ENCODE assay signal across 9 mouse cellular contexts in the genomic region with DNA sequence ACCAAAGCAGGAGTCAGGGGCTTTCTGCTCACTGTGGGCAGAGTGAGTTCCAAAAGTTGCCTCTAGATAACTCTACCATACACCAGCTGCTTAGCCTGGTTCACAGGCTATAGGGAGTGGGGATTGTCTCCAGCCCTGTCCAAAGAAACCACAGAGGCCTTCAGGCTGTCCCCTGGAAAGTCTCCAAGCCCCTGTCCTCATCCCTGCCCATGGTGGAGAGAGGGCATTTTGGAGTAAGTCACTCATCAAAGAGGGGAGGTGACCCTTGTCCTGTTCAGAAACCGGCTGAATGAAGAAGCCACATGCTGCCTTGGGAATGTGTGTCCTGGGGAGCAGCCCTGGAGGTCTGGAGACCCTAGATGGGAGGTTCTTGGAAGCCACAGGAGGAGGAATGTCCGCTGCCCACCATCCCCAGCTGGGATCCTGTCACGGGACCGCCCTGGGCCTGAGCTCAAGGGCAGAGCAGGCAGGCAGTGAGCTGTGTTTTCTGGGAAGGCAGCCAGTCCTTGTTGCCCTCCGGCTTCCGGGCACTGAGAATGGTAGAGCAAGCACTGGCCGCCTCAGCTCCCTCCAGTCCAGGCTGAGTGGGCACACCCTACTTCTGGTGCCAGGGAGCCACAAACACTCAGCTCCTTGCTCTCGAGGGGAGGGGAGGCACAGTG.
A peak's percentile ranks its signal among the peaks of the same experiment; 100 is the strongest.
DNase-seq lines count a peak whose midpoint lies in the region; ATAC-seq and TF ChIP-seq lines count a peak whose summit lies in the region.
"Had no signal": no experiment of that assay in that cellular context is flagged by ENCODE, and none has a peak within 500 bp of the region (broad histone marks: within the 10 kb centered on the region; RNA-seq: fewer than 3 reads in every experiment).

No protein-coding gene starts in this region.

- peaks cover 100% of the 10 kb centered on the region for H3K27me3 ChIP-seq in hindbrain, embryonic 10.5 days (ENCODE audit: insufficient read depth, poor library complexity, severe bottlenecking)
- peaks cover 89% of the 10 kb centered on the region for H3K27me3 ChIP-seq in hindbrain, embryonic 12.5 days
- H3K27me3 ChIP-seq in stomach, postnatal 0 days (ENCODE audit: control insufficient read depth, insufficient read depth, low read length): no peaks in the 10 kb centered on the region

- no peak for DNase-seq in hindbrain, embryonic 10.5 days (ENCODE audit: low spot score)
- DNase-seq in adrenal gland, adult 8-10 months: peak; percentile 88
- DNase-seq in fibroblast of lung, adult 2 months (ENCODE audit: low read depth): peak; percentile 95
- DNase-seq in heart, postnatal 4 days: peak; percentile 76
- DNase-seq in left cerebral cortex, postnatal 4 days: peak; percentile 87
- DNase-seq in stomach, postnatal 0 days (ENCODE audit: low spot score): peak; percentile 60
- no peak for DNase-seq in embryo, embryonic 11 days

- WGBS in hindbrain, embryonic 10.5 days: 53% methylated on average over 8 of the region's 8 CpGs
- 58% methylated on average over 8 of the region's 8 CpGs for WGBS in hindbrain, embryonic 12.5 days
- 61% methylated on average over 8 of the region's 8 CpGs for WGBS in stomach, postnatal 0 days

- intact Hi-C loops in left cerebral cortex, postnatal 4 days (cut with DNase I): loop anchor here (5.0 kb wide), 1 partner anchor 122 kb away; no protein-coding TSS in a partner anchor

- H3K27ac ChIP-seq in hindbrain, embryonic 10.5 days: 0 out of 2 replicates have a peak overlapping the region, but pooled peaks have one; percentile 23
- H3K27ac ChIP-seq in hindbrain, embryonic 12.5 days: no peak overlapping the region
- H3K27ac ChIP-seq in stomach, postnatal 0 days (replicated peaks): peak overlapping the region; percentile 86; the same call in 1 of the 2 replicates

- no peak for TF ChIP-seq CTCF in stomach, postnatal 0 days (IDR thresholded peaks at IDR 0.05; ENCODE audit: low read depth)

- no peaks in the 10 kb centered on the region for H3K36me3 ChIP-seq in hindbrain, embryonic 10.5 days
- H3K36me3 ChIP-seq in hindbrain, embryonic 12.5 days: no peaks in the 10 kb centered on the region
- no peaks in the 10 kb centered on the region for H3K36me3 ChIP-seq in stomach, postnatal 0 days (ENCODE audit: control insufficient read depth, insufficient read depth, low read length)
- H3K36me3 ChIP-seq: liver, embryonic 15.5 days had no signal

- ATAC-seq in hindbrain, embryonic 12.5 days (ENCODE audit: low FRiP score): no peak
- no peak for ATAC-seq in stomach, postnatal 0 days (ENCODE audit: low FRiP score, low TSS enrichment)

- no peak overlapping the region for H3K9ac ChIP-seq in hindbrain, embryonic 12.5 days
- no peak overlapping the region for H3K9ac ChIP-seq in stomach, postnatal 0 days (ENCODE audit: low read length)
- H3K9ac ChIP-seq: liver, embryonic 15.5 days had no signal

- no peak overlapping the region for H3K4me3 ChIP-seq in hindbrain, embryonic 10.5 days
- no peak overlapping the region for H3K4me3 ChIP-seq in hindbrain, embryonic 12.5 days
- H3K4me3 ChIP-seq in stomach, postnatal 0 days (ENCODE audit: low read depth, low read length): no peak overlapping the region

- H3K9me3 ChIP-seq in hindbrain, embryonic 10.5 days: no peaks in the 10 kb centered on the region
- H3K9me3 ChIP-seq in hindbrain, embryonic 12.5 days (replicated peaks): no peaks in the 10 kb centered on the region
- H3K9me3 ChIP-seq in stomach, postnatal 0 days (ENCODE audit: control insufficient read depth, low read length): no peaks in the 10 kb centered on the region
- H3K9me3 ChIP-seq: liver, embryonic 15.5 days had no signal

- H3K4me1 ChIP-seq in hindbrain, embryonic 10.5 days (replicated peaks): peaks cover 68% of the 10 kb centered on the region
- H3K4me1 ChIP-seq in hindbrain, embryonic 12.5 days: peaks cover 35% of the 10 kb centered on the region
- peaks cover 13% of the 10 kb centered on the region for H3K4me1 ChIP-seq in stomach, postnatal 0 days (replicated peaks; ENCODE audit: control insufficient read depth, insufficient read depth)

- TF ChIP-seq EP300 in stomach, postnatal 0 days (optimal IDR thresholded peaks at IDR 0.05): no peak

- no peak overlapping the region for H3K4me2 ChIP-seq in hindbrain, embryonic 12.5 days (replicated peaks)
- no peak overlapping the region for H3K4me2 ChIP-seq in stomach, postnatal 0 days (replicated peaks; ENCODE audit: low read depth)

Comparison
In these comparisons a context has a peak if more than half of its experiments do, and no peak if none do; other contexts are left out.
1. DNase-seq: peak in adrenal gland, adult 8-10 months (single experiment), fibroblast of lung, adult 2 months (single experiment), heart, postnatal 4 days (single experiment), left cerebral cortex, postnatal 4 days (single experiment) and stomach, postnatal 0 days (single experiment); none in hindbrain, embryonic 10.5 days (single experiment) and embryo, embryonic 11 days (single experiment).